Mouse (Mus musculus) heart, embryonic 15.5 days (tissue): ENCODE measurements around the gene Med9. TPM values are rescaled to one million over a fixed set of nuclear protein-coding genes. Genes with fewer than 3 reads are reported as not detected.

Experiments
- ATAC-seq: fragments of 200-750 bp; cut with Nextera tagmentation; replicated peaks from 2 replicates; pipeline ENCODE4 v1.8.0; 2017; ENCODE audit warnings: low read depth, moderate TSS enrichment; ENCODE audit not compliant: insufficient number of reproducible peaks, insufficient read depth, low FRiP score
- H3K27ac ChIP-seq: fragments of 300-500 bp; sonication (generic); 2 replicates; pipeline ENCODE4 v1.5.1; 2015; ENCODE audit warnings: mild to moderate bottlenecking, inconsistent platforms
- H3K27me3 ChIP-seq: fragments of 300-500 bp; sonication (generic); 2 replicates; pipeline ENCODE4 v1.6.1; 2015; ENCODE audit warnings: inconsistent platforms
- H3K36me3 ChIP-seq: fragments of 300-500 bp; sonication (generic); 2 replicates; pipeline ENCODE4 v1.6.1; 2015; ENCODE audit warnings: mild to moderate bottlenecking, inconsistent platforms
- H3K4me1 ChIP-seq: fragments of 300-500 bp; sonication (generic); replicated peaks from 2 replicates; pipeline ENCODE4 v1.6.1; 2015; ENCODE audit warnings: inconsistent platforms
- H3K4me2 ChIP-seq: fragments of 300-500 bp; sonication (generic); 2 replicates; pipeline ENCODE4 v1.6.1; 2015; ENCODE audit warnings: inconsistent platforms, mild to moderate bottlenecking, moderate library complexity
- H3K4me3 ChIP-seq: fragments of 300-500 bp; sonication (generic); 2 replicates; pipeline ENCODE4 v1.5.1; 2015; ENCODE audit warnings: mild to moderate bottlenecking, inconsistent platforms
- H3K9ac ChIP-seq: fragments of 300-500 bp; sonication (generic); 2 replicates; pipeline ENCODE4 v1.6.1; 2015; ENCODE audit warnings: mild to moderate bottlenecking, inconsistent platforms
- H3K9me3 ChIP-seq: fragments of 300-500 bp; sonication (generic); replicated peaks from 2 replicates; pipeline ENCODE4 v1.6.1; 2016; ENCODE audit warnings: inconsistent platforms
- WGBS: fragments of 180-500 bp; shearing (Covaris S2); methylation state at CpG from one replicate; pipeline ENCODE4 v1.1.7; 2015; ENCODE audit warnings: mixed read lengths; 5-methylcytosine and 5-hydroxymethylcytosine counted together
- polyA plus RNA-seq: library from polyadenylated mRNA; unstranded; fragments of >200 nt; fragmentation: Nextera tagmentation; extraction: Ambion mirVana; gene quantifications from 2 replicates; pipeline ENCODE4 v1.2.1, GENCODE M21; 2015

Med9 gene
- polyA plus RNA-seq, 1 experiment from 2014 or later, result 40.0 TPM

- 2% methylated on average over 16 of the region's 16 CpGs for WGBS
- Histone ChIP-seq H3K27me3 (no peaks in the 10 kb centered on the region), H3K4me2 (peak overlapping the region; percentile 79), H3K9ac (peak overlapping the region; percentile 97), H3K4me3 (peak overlapping the region; percentile 74), H3K36me3 (no peaks in the 10 kb centered on the region), H3K4me1 (peaks cover 22% of the 10 kb centered on the region), H3K9me3 (no peaks in the 10 kb centered on the region), H3K27ac (peak overlapping the region; percentile 78)
- ATAC-seq, result 0 out of 2 replicates have a peak, but pooled peaks have one; percentile 45
Observed at GRCm38 (mm10) chr11:59948401-59948767, 378 bp downstream of the Med9 start.

GRCm38 (mm10) chr11:59952892-59953291 is 4.9 kb downstream of the Med9 start:
- WGBS, result 87% methylated on average over 14 of the region's 14 CpGs
- ATAC-seq, result no peak
- peaks cover 13% of the 10 kb centered on the region for H3K4me1 ChIP-seq
- H3K4me2 ChIP-seq, result no peak overlapping the region
- H3K4me3 ChIP-seq, result no peak overlapping the region
- no peaks in the 10 kb centered on the region for H3K36me3 ChIP-seq
- H3K27me3 ChIP-seq, result no peaks in the 10 kb centered on the region
- H3K27ac ChIP-seq, result no peak overlapping the region
- H3K9ac ChIP-seq, result no peak overlapping the region
- H3K9me3 ChIP-seq, result no peaks in the 10 kb centered on the region

- Histone ChIP-seq H3K36me3 (peaks cover 4% of the 10 kb centered on the region; the same call in 1 of the 2 replicates), H3K4me3 (no peak overlapping the region), H3K9me3 (no peaks in the 10 kb centered on the region), H3K4me1 (peaks cover 32% of the 10 kb centered on the region), H3K27me3 (no peaks in the 10 kb centered on the region), H3K27ac (no peak overlapping the region), H3K9ac (no peak overlapping the region), H3K4me2 (no peak overlapping the region)
- ATAC-seq, result no peak
- WGBS, result 73% methylated on average over 6 of the region's 6 CpGs
Observed at GRCm38 (mm10) chr11:59956749-59957148, 8.7 kb downstream of the Med9 start.

GRCm38 (mm10) chr11:59959453-59959852 is 11.4 kb downstream of the Med9 start:
- ATAC-seq, result no peak
- Histone ChIP-seq H3K4me2 (no peak overlapping the region), H3K4me1 (peaks cover 57% of the 10 kb centered on the region), H3K36me3 (peaks cover 4% of the 10 kb centered on the region; the same call in 1 of the 2 replicates), H3K9me3 (no peaks in the 10 kb centered on the region), H3K4me3 (no peak overlapping the region), H3K27ac (peak overlapping the region; percentile 92), H3K27me3 (no peaks in the 10 kb centered on the region), H3K9ac (peak overlapping the region; percentile 11; the same call in 1 of the 2 replicates)
- WGBS, result 47% methylated on average over 4 of the region's 4 CpGs

- Histone ChIP-seq H3K4me1 (peaks cover 63% of the 10 kb centered on the region), H3K9ac (no peak overlapping the region), H3K4me2 (peak overlapping the region; percentile 34), H3K27ac (peak overlapping the region; percentile 92), H3K4me3 (no peak overlapping the region), H3K9me3 (no peaks in the 10 kb centered on the region), H3K27me3 (no peaks in the 10 kb centered on the region), H3K36me3 (peaks cover 4% of the 10 kb centered on the region; the same call in 1 of the 2 replicates)
- no peak for ATAC-seq
- WGBS, result 53% methylated on average over 20 of the region's 20 CpGs
Observed at GRCm38 (mm10) chr11:59960476-59961337, 12.7 kb downstream of the Med9 start.

- Histone ChIP-seq H3K9me3 (no peaks in the 10 kb centered on the region), H3K36me3 (peaks cover 4% of the 10 kb centered on the region; the same call in 1 of the 2 replicates), H3K27me3 (no peaks in the 10 kb centered on the region), H3K4me2 (peak overlapping the region; percentile 34), H3K4me1 (peaks cover 70% of the 10 kb centered on the region), H3K4me3 (no peak overlapping the region), H3K27ac (peak overlapping the region; percentile 92), H3K9ac (no peak overlapping the region)
- ATAC-seq, result no peak
- WGBS, result 57% methylated on average over 9 of the region's 9 CpGs
Observed at GRCm38 (mm10) chr11:59961338-59961875, 13.4 kb downstream of the Med9 start.

- 67% methylated on average over 3 of the region's 3 CpGs for WGBS
- ATAC-seq, result no peak
- Histone ChIP-seq H3K4me3 (no peak overlapping the region), H3K4me1 (peaks cover 72% of the 10 kb centered on the region), H3K4me2 (peak overlapping the region; percentile 96; the same call in 1 of the 2 replicates), H3K27me3 (no peaks in the 10 kb centered on the region), H3K36me3 (peaks cover 4% of the 10 kb centered on the region; the same call in 1 of the 2 replicates), H3K27ac (peak overlapping the region; percentile 27), H3K9ac (no peak overlapping the region), H3K9me3 (no peaks in the 10 kb centered on the region)
Observed at GRCm38 (mm10) chr11:59962590-59962989, 14.6 kb downstream of the Med9 start.

- no peaks in the 10 kb centered on the region for H3K27me3 ChIP-seq
- peak overlapping the region; percentile 48; the same call in 1 of the 2 replicates for H3K27ac ChIP-seq
- WGBS, result 7% methylated on average over 34 of the region's 34 CpGs
- H3K4me3 ChIP-seq, result peak overlapping the region; percentile 55
- no peaks in the 10 kb centered on the region for H3K9me3 ChIP-seq
- H3K4me2 ChIP-seq, result peak overlapping the region; percentile 96
- peaks cover 72% of the 10 kb centered on the region for H3K4me1 ChIP-seq
- ATAC-seq, result no peak
- H3K36me3 ChIP-seq, result peaks cover 4% of the 10 kb centered on the region; the same call in 1 of the 2 replicates
- peak overlapping the region; percentile 67 for H3K9ac ChIP-seq
Observed at GRCm38 (mm10) chr11:59963364-59964162, 15.6 kb downstream of the Med9 start.

- H3K4me1 ChIP-seq, result peaks cover 65% of the 10 kb centered on the region
- peaks cover 4% of the 10 kb centered on the region; the same call in 1 of the 2 replicates for H3K36me3 ChIP-seq
- peak overlapping the region; percentile 67 for H3K9ac ChIP-seq
- 2% methylated on average over 33 of the region's 33 CpGs for WGBS
- H3K4me2 ChIP-seq, result peak overlapping the region; percentile 96
- H3K4me3 ChIP-seq, result peak overlapping the region; percentile 55
- no peaks in the 10 kb centered on the region for H3K27me3 ChIP-seq
- no peak for ATAC-seq
- peak overlapping the region; percentile 81 for H3K27ac ChIP-seq
- no peaks in the 10 kb centered on the region for H3K9me3 ChIP-seq
Observed at GRCm38 (mm10) chr11:59964163-59964758, 16.3 kb downstream of the Med9 start.

- WGBS, result 0% methylated on average over 28 of the region's 28 CpGs
- Histone ChIP-seq H3K4me3 (peak within 1 kb of the TSS; percentile 55), H3K9me3 (no peaks in the 10 kb centered on the region), H3K4me1 (peaks cover 60% of the 10 kb centered on the region), H3K27ac (peak within 1 kb of the TSS; percentile 81), H3K36me3 (peaks cover 4% of the 10 kb centered on the region; the same call in 1 of the 2 replicates), H3K9ac (peak within 1 kb of the TSS; percentile 67), H3K27me3 (no peaks in the 10 kb centered on the region), H3K4me2 (peak within 1 kb of the TSS; percentile 96)
- peak; percentile 86 for ATAC-seq
Observed at GRCm38 (mm10) chr11:59964818-59965217, 16.8 kb downstream of the Med9 start, which contains the start of gene Rasd1. TSS of gene Rasd1 (minus strand) at chr11:59964944.
